Mouse (Mus musculus) T-helper 1 cell (primary cell): ENCODE data around the gene 1110032A03Rik.

Source experiments
- in situ Hi-C: fragments of 300-600 bp; cut with MboI, MseI; formaldehyde crosslinking; loops from one replicate; pipeline ENCODE4 v1.15.1; 2025; ENCODE audit warnings: high pct_unique_total_duplicates

The 1110032A03Rik gene

GRCm38 (mm10) chr9:50774991-50775612 lies at the start of gene 1110032A03Rik, which contains the start of gene Alg9:
Gene 1110032A03Rik (minus strand): TSS chr9:50775520.
Gene Alg9 (plus strand): TSS chr9:50775019.
- in situ Hi-C loops: loop anchor here (25.0 kb wide), 1 partner anchor 1713 kb away; the partner anchor contains the start of gene Zw10

GRCm38 (mm10) chr9:50823779-50824453 lies 48.6 kb upstream of the 1110032A03Rik start:
- in situ Hi-C loops: no loop called here

GRCm38 (mm10) chr9:50822216-50822615 lies 46.9 kb upstream of the 1110032A03Rik start:
- in situ Hi-C loops: no loop called here

- in situ Hi-C loops: no loop called here
Observed at GRCm38 (mm10) chr9:50821651-50822050, 46.3 kb upstream of the 1110032A03Rik start.

GRCm38 (mm10) chr9:50819716-50820115 lies 44.4 kb upstream of the 1110032A03Rik start:
- in situ Hi-C loops: no loop called here

GRCm38 (mm10) chr9:50818050-50818449 lies 42.7 kb upstream of the 1110032A03Rik start:
- in situ Hi-C loops: no loop called here

- in situ Hi-C loops: no loop called here
Observed at GRCm38 (mm10) chr9:50816512-50816911, 41.2 kb upstream of the 1110032A03Rik start.

GRCm38 (mm10) chr9:50815666-50816065 lies 40.3 kb upstream of the 1110032A03Rik start:
- in situ Hi-C loops: no loop called here

GRCm38 (mm10) chr9:50813796-50814195 lies 38.5 kb upstream of the 1110032A03Rik start:
- in situ Hi-C loops: no loop called here

- in situ Hi-C loops: no loop called here
Observed at GRCm38 (mm10) chr9:50811746-50812145, 36.4 kb upstream of the 1110032A03Rik start.

- in situ Hi-C loops: no loop called here
Observed at GRCm38 (mm10) chr9:50811187-50811586, 35.9 kb upstream of the 1110032A03Rik start.

GRCm38 (mm10) chr9:50809146-50809545 lies 33.8 kb upstream of the 1110032A03Rik start:
- in situ Hi-C loops: no loop called here

- in situ Hi-C loops: no loop called here
Observed at GRCm38 (mm10) chr9:50808471-50808870, 33.2 kb upstream of the 1110032A03Rik start.

- in situ Hi-C loops: no loop called here
Observed at GRCm38 (mm10) chr9:50803055-50803671, 27.8 kb upstream of the 1110032A03Rik start.

- in situ Hi-C loops: no loop called here
Observed at GRCm38 (mm10) chr9:50800985-50801384, 25.7 kb upstream of the 1110032A03Rik start.

GRCm38 (mm10) chr9:50798368-50798767 lies 23.0 kb upstream of the 1110032A03Rik start:
- in situ Hi-C loops: no loop called here

- in situ Hi-C loops: no loop called here
Observed at GRCm38 (mm10) chr9:50797641-50798040, 22.3 kb upstream of the 1110032A03Rik start.

GRCm38 (mm10) chr9:50796776-50797175 lies 21.5 kb upstream of the 1110032A03Rik start:
- in situ Hi-C loops: no loop called here

GRCm38 (mm10) chr9:50795266-50795665 lies 19.9 kb upstream of the 1110032A03Rik start:
- in situ Hi-C loops: no loop called here

GRCm38 (mm10) chr9:50782155-50782554 lies 6.8 kb upstream of the 1110032A03Rik start:
- in situ Hi-C loops: no loop called here

GRCm38 (mm10) chr9:50776162-50776760 lies 941 bp upstream of the 1110032A03Rik start:
- in situ Hi-C loops: no loop called here

GRCm38 (mm10) chr9:50775662-50776126 lies 374 bp upstream of the 1110032A03Rik start:
- in situ Hi-C loops: no loop called here
